In genomic region chr4:62526256-62526655, GRCm38 (mm10) we compare ENCODE assay signal across 18 mouse cellular contexts. TPM values are rescaled to one million over a fixed set of nuclear protein-coding genes. Genes with fewer than 3 reads are reported as not detected.
"Had no signal": no experiment of that assay in that cellular context is flagged by ENCODE, and none has a peak within 500 bp of the region (broad histone marks: within the 10 kb centered on the region; RNA-seq: fewer than 3 reads in every experiment).

No protein-coding gene starts in this region.

- DNase-seq: liver, postnatal 0 days; lung, adult 2 months; lung, postnatal 14 days; lung, postnatal 36 days; right cerebral cortex, postnatal 25 days; right cerebral cortex, postnatal 4 days; spleen, adult 18-20 months; thymus, adult 18-20 months; thymus, postnatal 14 days; thymus, postnatal 36 days had no signal

- H3K27me3 ChIP-seq: lung, embryonic 15.5 days; midbrain, embryonic 13.5 days; midbrain, embryonic 15.5 days; neural tube, embryonic 12.5 days had no signal

- H3K4me3 ChIP-seq: megakaryocyte, embryonic 14.5 days had no signal

- H3K36me3 ChIP-seq: midbrain, embryonic 15.5 days had no signal

- H3K27ac ChIP-seq: lung, embryonic 15.5 days; macrophage; midbrain, embryonic 13.5 days; midbrain, embryonic 15.5 days; neural tube, embryonic 12.5 days had no signal

- H3K9ac ChIP-seq: liver, postnatal 0 days; neural tube, embryonic 12.5 days had no signal

RNA-seq across cellular contexts. Expression of gene 4933430I17Rik, which starts 1.1 kb away (rescaled TPM):
- total RNA-seq: monocyte, adult 5-6 weeks had no signal
- polyA plus RNA-seq: liver, postnatal 0 days had no signal

RNA-seq across cellular contexts. Expression of gene Hdhd3, which starts 23.0 kb away (rescaled TPM):
- total RNA-seq: neutrophil, adult 5-6 weeks had no signal
